Mouse (Mus musculus): ENCODE results near the gene Lrrc32.

Gene Lrrc32

DNA sequence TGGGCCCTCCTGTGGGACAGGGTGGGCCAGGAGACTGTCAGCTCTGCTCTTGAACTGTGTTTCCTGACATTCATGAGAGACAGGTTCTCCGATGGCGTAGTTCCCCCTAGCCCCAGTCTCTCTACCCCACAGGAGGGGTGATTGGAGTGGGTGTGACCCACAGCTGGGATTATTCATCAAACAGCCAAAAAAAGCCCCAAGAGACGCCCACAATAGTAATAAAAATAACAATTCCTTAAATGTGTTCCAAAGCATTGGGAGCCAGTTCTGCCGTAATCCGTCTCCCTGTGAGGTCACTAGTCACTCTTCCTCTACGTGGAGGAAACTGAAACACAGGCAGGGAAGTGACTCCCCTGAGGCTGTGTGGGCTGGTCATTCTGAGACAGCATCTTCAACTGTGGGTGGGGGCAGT lies 53.7 kb downstream of the Lrrc32 start:
- DNase-seq (ENCODE audit: extremely low read depth, insufficient read length, low spot score), result no peak

DNA sequence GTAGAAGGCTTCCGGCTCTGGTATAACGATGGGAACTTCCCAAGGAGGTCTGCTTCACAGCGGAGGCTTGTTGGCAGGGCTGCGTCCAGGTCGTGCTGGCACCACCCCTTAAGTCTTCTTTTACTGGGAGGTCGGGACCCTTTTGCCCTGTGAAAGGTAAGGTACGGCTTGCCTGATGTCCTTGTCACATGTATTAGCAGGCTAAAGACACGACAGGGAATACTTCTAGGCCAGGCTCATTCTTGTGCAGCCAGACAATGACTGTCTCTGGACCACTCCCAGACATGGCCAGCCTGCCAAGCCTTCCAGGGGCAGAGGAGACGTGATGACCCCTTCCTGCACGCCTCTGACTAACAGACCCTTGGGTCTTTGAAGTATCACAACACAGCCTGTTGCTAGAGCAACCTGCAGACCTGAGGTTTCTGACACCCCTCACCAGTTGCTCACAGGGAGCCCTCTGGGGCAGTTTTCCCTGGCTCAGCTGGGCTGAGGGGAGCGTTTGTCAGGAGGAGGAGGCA lies 54.8 kb downstream of the Lrrc32 start:
- DNase-seq (ENCODE audit: extremely low read depth, insufficient read length, low spot score), result no peak

DNA sequence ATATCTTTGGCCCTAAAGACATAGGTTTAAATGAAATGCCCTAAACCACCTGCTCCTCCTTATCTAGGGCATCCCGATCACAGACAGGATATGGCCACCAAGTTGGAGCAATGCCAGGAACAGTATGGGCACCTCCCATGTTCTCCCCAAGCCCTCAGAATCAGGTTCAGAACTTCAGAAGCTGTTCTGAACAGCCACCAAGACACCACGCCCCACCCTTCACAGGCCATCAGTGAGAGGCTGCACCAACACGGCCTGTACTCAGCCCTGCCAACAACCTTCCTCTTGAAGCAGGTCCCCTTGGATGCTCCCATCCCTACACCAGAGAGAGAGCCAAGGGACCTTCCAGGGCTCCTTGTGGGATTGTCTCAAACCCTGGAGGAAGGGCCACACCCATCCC lies 55.5 kb downstream of the Lrrc32 start:
- DNase-seq (ENCODE audit: extremely low read depth, insufficient read length, low spot score), result no peak

DNA sequence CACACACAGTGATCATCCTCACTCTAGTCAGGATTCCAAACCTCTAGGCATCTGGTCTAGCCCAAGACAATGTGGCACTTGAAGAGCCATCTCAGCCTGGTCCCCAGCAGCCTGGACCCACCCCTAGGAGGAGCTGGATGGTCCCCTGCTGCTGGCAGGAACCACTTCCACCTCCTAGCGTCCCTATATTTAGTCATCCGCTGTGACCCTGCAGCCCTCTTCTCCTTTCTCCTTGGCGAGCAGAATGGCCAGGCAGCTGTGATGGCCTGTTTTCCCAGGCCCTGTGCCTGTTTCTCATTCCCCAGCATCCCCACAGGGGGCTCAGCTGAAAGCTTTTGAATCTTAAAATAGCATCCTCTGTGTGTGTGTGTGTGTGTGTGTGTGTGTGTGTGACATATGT lies 59.8 kb downstream of the Lrrc32 start:
- no peak for DNase-seq (ENCODE audit: extremely low read depth, insufficient read length, low spot score)

DNA sequence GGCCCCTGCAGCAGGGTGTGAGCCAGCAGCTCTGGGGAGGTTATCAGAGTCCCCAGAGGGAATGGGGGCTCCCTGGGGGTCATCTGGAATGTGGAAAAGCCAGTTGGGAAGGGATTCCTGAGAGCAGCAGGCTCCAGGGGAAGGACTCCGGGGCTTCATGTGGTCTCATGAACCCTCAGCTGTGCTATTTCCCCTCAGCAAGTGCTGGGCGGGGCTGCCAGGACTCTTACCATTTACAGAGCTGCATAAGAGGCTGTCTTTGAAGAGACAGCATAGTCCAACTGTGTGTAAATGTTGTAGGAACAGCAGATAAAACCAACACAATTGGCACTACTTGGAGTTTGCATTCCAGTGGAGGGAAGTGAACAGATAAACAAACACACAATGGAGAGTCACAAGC lies 61.5 kb downstream of the Lrrc32 start:
- DNase-seq (ENCODE audit: extremely low read depth, insufficient read length, low spot score), result no peak

DNA sequence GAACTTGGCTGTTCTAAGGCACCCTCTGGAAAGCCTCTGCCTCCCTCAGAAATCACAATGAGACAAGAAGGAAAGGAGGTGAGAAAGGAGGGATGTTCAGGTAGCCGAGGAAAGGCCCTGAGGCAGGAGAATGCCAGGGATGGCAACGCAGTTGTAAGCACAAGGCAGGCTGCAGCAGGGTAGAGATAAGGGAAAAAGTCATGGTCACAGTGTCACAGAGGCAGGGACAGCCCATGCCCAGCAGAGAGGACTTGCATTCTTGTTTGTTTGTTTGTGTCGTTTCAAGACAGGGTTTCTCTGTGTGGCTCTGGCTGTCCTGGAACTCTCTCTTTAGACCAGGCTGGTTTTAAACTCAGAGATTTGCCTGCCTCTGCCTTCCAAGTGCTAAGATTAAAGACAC lies 62.0 kb downstream of the Lrrc32 start:
- no peak for DNase-seq (ENCODE audit: extremely low read depth, insufficient read length, low spot score)

All from 3134 (cell line).